Mouse (Mus musculus): ENCODE results near the gene Gm20909. TPM values are rescaled to one million over a fixed set of nuclear protein-coding genes. Genes with fewer than 3 reads are reported as not detected.

Gm20909 gene
- polyA plus RNA-seq (2012; ENCODE audit: low replicate concordance), result not detected in 2 replicates

DNA sequence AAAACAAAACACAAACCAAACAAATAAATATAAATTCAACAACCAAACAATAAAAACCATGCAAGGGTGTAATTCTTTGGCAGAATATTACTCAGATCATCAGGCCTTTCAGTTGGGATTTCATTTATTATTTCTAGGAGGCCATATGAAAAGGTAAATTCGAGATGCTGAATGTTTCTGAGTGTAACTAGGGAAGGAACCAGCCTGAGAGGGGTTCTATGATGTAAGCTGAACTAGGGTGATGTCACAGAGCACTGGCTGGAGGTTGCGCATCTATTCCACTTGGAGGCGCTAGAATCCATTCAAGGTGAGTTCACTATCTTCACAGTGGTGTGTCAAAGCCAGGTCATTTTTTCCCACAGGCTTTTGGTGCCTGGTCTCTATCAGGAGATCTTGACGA lies at the start of gene Gm20909:
Gm20909 (plus strand) TSS at position 301 of the 400 bp plus-strand sequence.

Other genes starting within 250 kb of the Gm20909 start
- gene Gm29866, start 170.9 kb upstream of the Gm20909 start, polyA plus RNA-seq (2012; ENCODE audit: low replicate concordance), result not detected in 2 replicates
- not detected in 2 replicates for gene Gm20865, start 77.0 kb downstream of the Gm20909 start, polyA plus RNA-seq (2012; ENCODE audit: low replicate concordance)